Mouse (Mus musculus) heart, embryonic 16.5 days (tissue): ENCODE measurements around the gene Dpp10. TPM values are rescaled to one million over a fixed set of nuclear protein-coding genes. Genes with fewer than 3 reads are reported as not detected.
A peak's percentile ranks its signal among the peaks of the same experiment; 100 is the strongest.

Source experiments
- ATAC-seq: fragments of 200-750 bp; cut with Nextera tagmentation; replicated peaks from 2 replicates; pipeline ENCODE4 v1.8.0; 2017; ENCODE audit warnings: moderate number of reproducible peaks; ENCODE audit not compliant: insufficient read depth, low FRiP score; ENCODE audit errors: extremely low read depth
- H3K27ac ChIP-seq: fragments of 300-500 bp; sonication (generic); 2 replicates; pipeline ENCODE4 v1.5.1; 2014; ENCODE audit warnings: mild to moderate bottlenecking, low read length, control low read depth, moderate library complexity
- H3K27me3 ChIP-seq: fragments of 300-500 bp; sonication (generic); 2 replicates; pipeline ENCODE4 v1.6.1; 2014; ENCODE audit warnings: low read length, mixed read lengths; ENCODE audit not compliant: control insufficient read depth, insufficient read depth
- H3K36me3 ChIP-seq: fragments of 300-500 bp; sonication (generic); 2 replicates; pipeline ENCODE4 v1.6.1; 2014; ENCODE audit not compliant: control insufficient read depth, insufficient read depth
- H3K4me1 ChIP-seq: fragments of 300-500 bp; sonication (generic); 2 replicates; pipeline ENCODE4 v1.6.1; 2014; ENCODE audit warnings: low read length, mixed read lengths; ENCODE audit not compliant: control insufficient read depth, insufficient read depth
- H3K4me2 ChIP-seq: fragments of 300-500 bp; sonication (generic); 2 replicates; pipeline ENCODE4 v1.6.1; 2014; ENCODE audit warnings: low read depth, mild to moderate bottlenecking, control low read depth, low read length
- H3K4me3 ChIP-seq: fragments of 300-500 bp; sonication (generic); 2 replicates; pipeline ENCODE4 v1.5.1; 2014; ENCODE audit warnings: mild to moderate bottlenecking, control low read depth, low read length
- H3K9ac ChIP-seq: fragments of 300-500 bp; sonication (generic); 2 replicates; pipeline ENCODE4 v1.6.1; 2014; ENCODE audit warnings: low read length, control low read depth
- H3K9me3 ChIP-seq: fragments of 300-500 bp; sonication (generic); replicated peaks from 2 replicates; pipeline ENCODE4 v1.6.1; 2016; ENCODE audit warnings: low read length; ENCODE audit not compliant: control insufficient read depth
- WGBS: fragments of 180-500 bp; shearing (Covaris S2); extraction: QIAGEN DNeasy Blood & Tissue Kit; methylation state at CpG from one replicate; pipeline ENCODE4 v1.1.7; 2014; 5-methylcytosine and 5-hydroxymethylcytosine counted together
- polyA plus RNA-seq: library from polyadenylated mRNA; unstranded; fragments of >200 nt; fragmentation: Nextera tagmentation; extraction: Ambion mirVana; gene quantifications from 2 replicates; pipeline ENCODE4 v1.2.1, GENCODE M21; 2015

Gene Dpp10
- 0.15 and 0.76 TPM in 2 replicates for polyA plus RNA-seq

- no peaks in the 10 kb centered on the region for H3K36me3 ChIP-seq
- ATAC-seq: peak; percentile 37; the same call in 1 of the 2 replicates
- WGBS: 2% methylated on average over 29 of the region's 38 CpGs
- H3K4me2 ChIP-seq: peak within 1 kb of the TSS; percentile 75
- peaks cover 35% of the 10 kb centered on the region for H3K27me3 ChIP-seq
- peak within 1 kb of the TSS; percentile 53 for H3K4me3 ChIP-seq
- no peak within 1 kb of the TSS for H3K9ac ChIP-seq
- H3K4me1 ChIP-seq: no peaks in the 10 kb centered on the region
- no peak within 1 kb of the TSS for H3K27ac ChIP-seq
- no peaks in the 10 kb centered on the region for H3K9me3 ChIP-seq
Measured at GRCm38 (mm10) chr1:124044925-124045640, at the start of gene Dpp10. Gene Dpp10, minus strand, starts transcription at chr1:124045559.

GRCm38 (mm10) chr1:124048544-124048943 lies 3.2 kb upstream of the Dpp10 start:
- Histone ChIP-seq H3K4me1 (no peaks in the 10 kb centered on the region), H3K27ac (no peak overlapping the region), H3K9me3 (no peaks in the 10 kb centered on the region), H3K36me3 (no peaks in the 10 kb centered on the region), H3K27me3 (peaks cover 32% of the 10 kb centered on the region), H3K9ac (no peak overlapping the region), H3K4me3 (no peak overlapping the region), H3K4me2 (no peak overlapping the region)
- ATAC-seq: no peak
- 77% methylated on average over 1 of the region's 1 CpGs for WGBS

- Histone ChIP-seq H3K4me1 (no peaks in the 10 kb centered on the region), H3K9me3 (no peaks in the 10 kb centered on the region), H3K27ac (no peak overlapping the region), H3K27me3 (peaks cover 35% of the 10 kb centered on the region), H3K36me3 (no peaks in the 10 kb centered on the region), H3K4me3 (peak overlapping the region; percentile 53), H3K4me2 (peak overlapping the region; percentile 75), H3K9ac (no peak overlapping the region)
- no peak for ATAC-seq
- 1% methylated on average over 43 of the region's 44 CpGs for WGBS
Measured at GRCm38 (mm10) chr1:124045761-124046300, 472 bp upstream of the Dpp10 start.

- ATAC-seq: no peak
- Histone ChIP-seq H3K4me3 (no peak overlapping the region), H3K4me2 (no peak overlapping the region), H3K27me3 (peaks cover 35% of the 10 kb centered on the region), H3K27ac (no peak overlapping the region), H3K36me3 (no peaks in the 10 kb centered on the region), H3K9ac (no peak overlapping the region), H3K4me1 (no peaks in the 10 kb centered on the region), H3K9me3 (no peaks in the 10 kb centered on the region)
- 16% methylated on average over 12 of the region's 12 CpGs for WGBS
Measured at GRCm38 (mm10) chr1:124044161-124044560, 1.2 kb downstream of the Dpp10 start.

GRCm38 (mm10) chr1:124043421-124043820 lies 1.9 kb downstream of the Dpp10 start:
- no peaks in the 10 kb centered on the region for H3K36me3 ChIP-seq
- ATAC-seq: no peak
- H3K9ac ChIP-seq: no peak overlapping the region
- no peak overlapping the region for H3K4me3 ChIP-seq
- peaks cover 35% of the 10 kb centered on the region for H3K27me3 ChIP-seq
- 51% methylated on average over 6 of the region's 6 CpGs for WGBS
- no peaks in the 10 kb centered on the region for H3K4me1 ChIP-seq
- no peaks in the 10 kb centered on the region for H3K9me3 ChIP-seq
- H3K27ac ChIP-seq: no peak overlapping the region
- H3K4me2 ChIP-seq: no peak overlapping the region

GRCm38 (mm10) chr1:124041559-124041958 lies 3.8 kb downstream of the Dpp10 start:
- Histone ChIP-seq H3K9me3 (no peaks in the 10 kb centered on the region), H3K9ac (no peak overlapping the region), H3K4me2 (no peak overlapping the region), H3K27ac (no peak overlapping the region), H3K36me3 (no peaks in the 10 kb centered on the region), H3K4me3 (no peak overlapping the region), H3K27me3 (peaks cover 31% of the 10 kb centered on the region), H3K4me1 (no peaks in the 10 kb centered on the region)
- ATAC-seq: no peak
- WGBS: 5% methylated on average over 3 of the region's 3 CpGs

- ATAC-seq: no peak
- no peaks in the 10 kb centered on the region for H3K9me3 ChIP-seq
- no peak overlapping the region for H3K4me2 ChIP-seq
- no peak overlapping the region for H3K27ac ChIP-seq
- H3K36me3 ChIP-seq: no peaks in the 10 kb centered on the region
- H3K9ac ChIP-seq: no peak overlapping the region
- 67% methylated on average over 4 of the region's 4 CpGs for WGBS
- H3K4me3 ChIP-seq: no peak overlapping the region
- no peaks in the 10 kb centered on the region for H3K27me3 ChIP-seq
- no peaks in the 10 kb centered on the region for H3K4me1 ChIP-seq
Measured at GRCm38 (mm10) chr1:124035306-124035990, 9.9 kb downstream of the Dpp10 start.

- H3K4me2 ChIP-seq: no peak overlapping the region
- no peaks in the 10 kb centered on the region for H3K4me1 ChIP-seq
- no peaks in the 10 kb centered on the region for H3K9me3 ChIP-seq
- no peak overlapping the region for H3K4me3 ChIP-seq
- no peaks in the 10 kb centered on the region for H3K36me3 ChIP-seq
- H3K27me3 ChIP-seq: no peaks in the 10 kb centered on the region
- H3K9ac ChIP-seq: no peak overlapping the region
- no peak for ATAC-seq
- no peak overlapping the region for H3K27ac ChIP-seq
- 58% methylated on average over 6 of the region's 6 CpGs for WGBS
Measured at GRCm38 (mm10) chr1:124032677-124033076, 12.7 kb downstream of the Dpp10 start.

GRCm38 (mm10) chr1:124031968-124032367 lies 13.4 kb downstream of the Dpp10 start:
- no peak overlapping the region for H3K9ac ChIP-seq
- 73% methylated on average over 2 of the region's 2 CpGs for WGBS
- H3K4me1 ChIP-seq: no peaks in the 10 kb centered on the region
- H3K27me3 ChIP-seq: no peaks in the 10 kb centered on the region
- no peaks in the 10 kb centered on the region for H3K9me3 ChIP-seq
- no peak overlapping the region for H3K4me3 ChIP-seq
- H3K36me3 ChIP-seq: no peaks in the 10 kb centered on the region
- no peak overlapping the region for H3K4me2 ChIP-seq
- H3K27ac ChIP-seq: no peak overlapping the region
- ATAC-seq: no peak
